ENCODE assay signal across 1 mouse cellular context in genomic region chr16:90203226-90203962, GRCm38 (mm10).
TF ChIP-seq lines count a peak whose summit lies in the region.

No protein-coding gene starts in this region.

TF ChIP-seq in MEL, 35 proteins besides CTCF, POLR2A, EP300 and RAD21 (continued from another document):
- no peak for TF ChIP-seq KAT2A (conservative IDR thresholded peaks at IDR 0.05; ENCODE audit: low read depth, low read length)
- TF ChIP-seq ETS1 (IDR thresholded peaks at IDR 0.05; ENCODE audit: low read depth, low read length), result 0 out of 2 replicates have a peak, but pooled peaks have one; percentile 20
- TF ChIP-seq TCF12 (IDR thresholded peaks at IDR 0.05; ENCODE audit: low read depth, low read length), result 0 out of 2 replicates have a peak, but pooled peaks have one; percentile 15
- TF ChIP-seq GATA1 (IDR thresholded peaks at IDR 0.05; ENCODE audit: low read depth, low read length), result no peak
- TF ChIP-seq POLR2AphosphoS5 (IDR thresholded peaks at IDR 0.05; ENCODE audit: borderline replicate concordance, low read depth, low read length), result no peak
- no peak for TF ChIP-seq TAL1 (IDR thresholded peaks at IDR 0.05; ENCODE audit: low read length)
- no peak; the same call in 1 of the 2 replicates for TF ChIP-seq SIN3A (IDR thresholded peaks at IDR 0.05; ENCODE audit: low read length)
